Mouse (Mus musculus): Measurements from ENCODE around the gene Stat5a. TPM values are rescaled to one million over a fixed set of nuclear protein-coding genes. Genes with fewer than 3 reads are reported as not detected.

The Stat5a gene
- polyA plus RNA-seq, 1 experiment from 2014 or later, result 4.0 TPM

DNA sequence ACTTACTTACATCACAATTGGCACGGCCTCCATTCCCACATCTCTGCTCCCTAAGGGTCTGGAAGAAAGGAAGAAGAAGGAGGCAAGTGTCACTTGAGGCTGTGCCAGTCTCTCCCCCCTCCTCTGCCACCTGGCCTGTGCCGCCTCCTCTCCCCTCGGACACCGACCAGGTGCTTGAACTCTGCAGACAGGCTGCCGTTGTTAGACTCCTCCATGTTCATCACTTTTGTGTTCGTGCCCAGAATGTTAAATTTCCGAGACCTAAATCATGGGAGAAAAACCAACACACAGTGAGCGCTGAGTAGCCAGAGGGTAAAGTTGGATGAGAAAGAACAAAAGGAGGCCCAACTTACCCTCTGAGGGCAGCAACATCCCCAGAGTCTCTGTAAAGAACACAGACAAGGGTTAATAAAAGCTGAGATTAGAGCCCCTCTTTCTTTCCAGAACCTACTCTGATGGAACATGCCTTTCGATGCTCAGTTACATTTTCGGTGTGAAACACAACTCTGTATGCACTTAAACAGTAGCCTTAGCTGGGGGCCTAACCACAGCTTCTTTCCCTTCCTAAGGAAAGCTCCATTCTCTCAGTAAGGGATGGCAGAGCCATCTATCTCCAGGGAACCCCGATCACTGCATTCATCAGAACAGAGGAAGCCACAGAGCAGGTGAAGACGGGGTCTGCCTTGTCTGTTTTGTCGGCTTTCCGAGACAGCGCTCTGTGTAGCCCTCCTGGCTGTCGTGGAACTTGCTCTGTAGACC lies 39.5 kb downstream of the Stat5a start:
- no peak overlapping the region for H3K9ac ChIP-seq (replicated peaks)
- WGBS, result 86% methylated on average over 16 of the region's 16 CpGs
- H3K4me2 ChIP-seq, result no peak overlapping the region
- H3K4me3 ChIP-seq (replicated peaks), result no peak overlapping the region
- H3K36me3 ChIP-seq, result peaks cover 54% of the 10 kb centered on the region
- no peak overlapping the region for H3K27ac ChIP-seq
- 0 out of 2 replicates have a peak, but pooled peaks cover 2% of the 10 kb centered on the region for H3K4me1 ChIP-seq (replicated peaks)
- no peaks in the 10 kb centered on the region for H3K27me3 ChIP-seq
- ATAC-seq (ENCODE audit: insufficient number of reproducible peaks, insufficient read depth, low FRiP score, low TSS enrichment, low read depth), result no peak
- 0 out of 2 replicates have a peak, but pooled peaks cover 5% of the 10 kb centered on the region for H3K9me3 ChIP-seq

DNA sequence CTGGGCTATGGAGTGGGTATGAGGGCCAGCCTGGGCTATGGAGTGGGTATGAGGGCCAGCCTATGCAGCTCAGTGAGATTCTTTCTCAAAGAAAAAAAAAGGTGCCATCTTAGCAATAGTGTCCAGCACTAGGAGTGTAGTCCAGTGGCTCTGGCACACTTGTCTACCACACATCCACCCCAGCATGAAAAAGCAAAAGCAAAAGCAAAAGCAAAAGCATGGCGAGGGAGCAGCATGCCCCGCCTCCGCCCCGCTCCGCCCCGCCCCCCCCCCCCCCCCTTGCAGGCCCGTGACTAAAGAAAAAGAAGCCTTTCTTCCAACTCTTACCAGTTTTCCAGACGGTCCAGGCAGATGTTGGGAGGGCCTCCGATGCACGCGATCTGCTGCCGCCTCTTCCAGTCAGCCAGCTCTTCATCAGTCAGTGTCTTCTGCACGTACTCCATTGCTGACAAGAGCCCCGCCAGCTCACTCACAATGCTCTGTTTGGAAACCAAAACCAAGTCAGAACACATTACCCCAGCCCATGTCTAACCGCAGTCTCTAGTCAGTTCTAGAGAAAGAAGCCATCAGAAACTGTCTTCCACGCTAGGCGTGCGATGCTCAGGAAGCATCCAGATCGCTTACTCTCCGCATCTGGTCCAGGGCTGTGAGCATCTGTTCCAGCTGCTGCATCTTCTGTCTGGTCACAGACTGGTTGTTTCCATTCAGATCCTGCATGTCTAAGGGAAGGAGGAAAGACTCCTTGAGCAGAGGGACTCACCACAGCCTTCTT lies 45.6 kb downstream of the Stat5a start:
- Histone ChIP-seq H3K27me3 (no peaks in the 10 kb centered on the region), H3K4me2 (no peak overlapping the region), H3K36me3 (peaks cover 66% of the 10 kb centered on the region), H3K9ac (replicated peaks) (no peak overlapping the region), H3K27ac (no peak overlapping the region), H3K4me1 (replicated peaks) (no peaks in the 10 kb centered on the region), H3K4me3 (replicated peaks) (no peak overlapping the region), H3K9me3 (0 out of 2 replicates have a peak, but pooled peaks cover 5% of the 10 kb centered on the region)
- no peak for ATAC-seq (ENCODE audit: insufficient number of reproducible peaks, insufficient read depth, low FRiP score, low TSS enrichment, low read depth)
- 79% methylated on average over 19 of the region's 20 CpGs for WGBS

- H3K4me3 ChIP-seq (replicated peaks), result no peak overlapping the region
- no peaks in the 10 kb centered on the region for H3K4me1 ChIP-seq (replicated peaks)
- H3K9ac ChIP-seq (replicated peaks), result no peak overlapping the region
- no peak for ATAC-seq (ENCODE audit: insufficient number of reproducible peaks, insufficient read depth, low FRiP score, low TSS enrichment, low read depth)
- 0 out of 2 replicates have a peak, but pooled peaks cover 5% of the 10 kb centered on the region for H3K9me3 ChIP-seq
- H3K36me3 ChIP-seq, result peaks cover 73% of the 10 kb centered on the region
- no peaks in the 10 kb centered on the region for H3K27me3 ChIP-seq
- 53% methylated on average over 1 of the region's 1 CpGs for WGBS
- no peak overlapping the region for H3K4me2 ChIP-seq
- H3K27ac ChIP-seq, result no peak overlapping the region
Measured at GRCm38 (mm10) chr11:100905929-100906328, 46.8 kb downstream of the Stat5a start.

DNA sequence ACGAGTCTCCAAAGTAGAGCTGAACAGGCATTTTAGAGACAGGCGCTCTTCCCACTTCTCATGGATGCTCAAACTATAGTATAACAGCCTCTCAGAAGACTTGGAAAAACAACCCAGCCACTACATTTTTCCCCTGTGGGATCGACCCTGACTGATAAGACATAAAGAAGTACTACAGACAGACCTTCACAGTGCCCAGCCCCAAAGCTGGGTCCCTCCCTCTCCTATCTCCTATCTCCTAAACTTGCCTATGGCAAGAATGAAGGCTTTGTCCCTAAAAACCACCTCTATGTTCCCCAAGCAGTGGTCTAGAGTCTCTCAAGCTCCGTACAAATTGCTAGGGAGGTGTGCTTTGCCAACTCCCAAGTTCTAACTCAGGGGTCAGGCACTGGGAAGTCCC lies 47.7 kb downstream of the Stat5a start:
- peaks cover 67% of the 10 kb centered on the region for H3K36me3 ChIP-seq
- H3K4me1 ChIP-seq (replicated peaks), result no peaks in the 10 kb centered on the region
- WGBS, result 81% methylated on average over 4 of the region's 4 CpGs
- H3K9ac ChIP-seq (replicated peaks), result no peak overlapping the region
- 0 out of 2 replicates have a peak, but pooled peaks cover 1% of the 10 kb centered on the region for H3K9me3 ChIP-seq
- no peak overlapping the region for H3K27ac ChIP-seq
- no peak overlapping the region for H3K4me3 ChIP-seq (replicated peaks)
- H3K27me3 ChIP-seq, result no peaks in the 10 kb centered on the region
- no peak overlapping the region for H3K4me2 ChIP-seq
- ATAC-seq (ENCODE audit: insufficient number of reproducible peaks, insufficient read depth, low FRiP score, low TSS enrichment, low read depth), result no peak

DNA sequence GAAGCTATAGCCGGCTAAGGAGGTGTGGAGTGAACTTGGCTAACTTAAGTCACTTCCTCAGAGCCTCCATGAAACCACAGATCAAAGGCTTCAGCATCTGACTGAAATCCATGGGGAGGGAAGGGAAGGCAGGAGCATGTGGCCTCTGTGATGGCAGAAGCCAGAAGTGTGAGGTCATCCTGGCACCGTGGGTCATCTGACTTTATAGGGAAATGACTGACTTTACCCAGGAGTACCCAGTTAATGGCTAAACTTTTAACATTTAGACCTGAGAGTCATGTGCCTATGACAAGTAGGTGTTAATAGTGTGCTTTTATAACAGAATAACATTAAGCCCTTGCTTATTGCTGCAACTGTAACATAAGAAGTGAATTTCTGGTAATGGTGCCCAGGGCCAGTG lies 49.0 kb downstream of the Stat5a start:
- Histone ChIP-seq H3K9ac (replicated peaks) (no peak overlapping the region), H3K4me3 (replicated peaks) (no peak overlapping the region), H3K27ac (no peak overlapping the region), H3K9me3 (no peaks in the 10 kb centered on the region), H3K4me1 (replicated peaks) (no peaks in the 10 kb centered on the region), H3K36me3 (peaks cover 59% of the 10 kb centered on the region), H3K4me2 (no peak overlapping the region), H3K27me3 (no peaks in the 10 kb centered on the region)
- WGBS, result 52% methylated on average over 2 of the region's 2 CpGs
- no peak for ATAC-seq (ENCODE audit: insufficient number of reproducible peaks, insufficient read depth, low FRiP score, low TSS enrichment, low read depth)

DNA sequence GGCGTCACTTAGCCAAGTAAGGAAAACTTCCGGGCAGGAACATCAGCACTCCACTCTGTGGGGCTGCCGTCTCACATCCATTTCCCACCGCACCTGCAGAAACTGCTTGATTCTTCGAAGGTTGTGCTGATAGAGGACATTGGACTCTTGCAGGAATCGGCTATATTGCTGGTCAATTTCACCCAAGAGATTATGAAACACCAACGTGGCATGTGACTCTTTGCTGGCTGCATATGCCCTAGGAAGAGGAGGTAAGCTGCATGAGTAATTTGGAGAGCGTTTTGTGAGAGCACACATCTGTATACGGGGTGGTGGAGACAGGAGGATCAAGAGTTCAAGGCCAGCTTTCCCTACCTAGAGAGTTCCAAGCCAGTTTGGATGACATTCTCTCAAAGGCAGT lies 49.4 kb downstream of the Stat5a start:
- WGBS, result 84% methylated on average over 9 of the region's 9 CpGs
- ATAC-seq (ENCODE audit: insufficient number of reproducible peaks, insufficient read depth, low FRiP score, low TSS enrichment, low read depth), result no peak
- Histone ChIP-seq H3K36me3 (peaks cover 55% of the 10 kb centered on the region), H3K4me1 (replicated peaks) (no peaks in the 10 kb centered on the region), H3K4me3 (replicated peaks) (no peak overlapping the region), H3K27me3 (no peaks in the 10 kb centered on the region), H3K9me3 (no peaks in the 10 kb centered on the region), H3K27ac (no peak overlapping the region), H3K4me2 (no peak overlapping the region), H3K9ac (replicated peaks) (no peak overlapping the region)

GRCm38 (mm10) chr11:100912401-100913155 lies 53.4 kb downstream of the Stat5a start:
- WGBS, result 88% methylated on average over 17 of the region's 17 CpGs
- Histone ChIP-seq H3K36me3 (peaks cover 32% of the 10 kb centered on the region), H3K4me3 (replicated peaks) (no peak overlapping the region), H3K27ac (no peak overlapping the region), H3K9me3 (peaks cover 4% of the 10 kb centered on the region; the same call in 1 of the 2 replicates), H3K9ac (replicated peaks) (no peak overlapping the region), H3K4me1 (replicated peaks) (no peaks in the 10 kb centered on the region), H3K4me2 (no peak overlapping the region), H3K27me3 (no peaks in the 10 kb centered on the region)
- ATAC-seq (ENCODE audit: insufficient number of reproducible peaks, insufficient read depth, low FRiP score, low TSS enrichment, low read depth), result no peak

DNA sequence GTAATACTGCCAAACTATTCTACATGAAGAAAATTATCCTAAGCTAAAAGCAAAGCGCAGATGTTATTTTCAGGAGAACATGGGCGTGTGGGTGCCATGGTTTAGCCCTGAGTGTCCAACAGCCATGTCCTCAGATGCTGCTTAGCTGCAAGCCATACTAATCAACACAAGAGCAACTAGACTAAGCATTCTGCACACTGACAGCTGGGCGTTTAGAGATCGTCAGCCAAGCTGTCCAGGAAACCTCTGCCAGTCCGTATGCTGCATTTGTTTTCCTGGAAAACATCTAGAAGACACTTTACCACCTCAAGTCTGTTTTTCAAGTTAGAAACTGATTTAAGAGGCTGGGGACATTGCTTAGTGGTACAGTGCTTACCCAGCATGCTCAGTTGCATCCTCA lies 55.3 kb downstream of the Stat5a start:
- H3K27ac ChIP-seq, result no peak overlapping the region
- WGBS, result 85% methylated on average over 5 of the region's 5 CpGs
- H3K4me3 ChIP-seq (replicated peaks), result no peak overlapping the region
- H3K9ac ChIP-seq (replicated peaks), result no peak overlapping the region
- H3K36me3 ChIP-seq, result peaks cover 24% of the 10 kb centered on the region; the same call in 1 of the 2 replicates
- ATAC-seq (ENCODE audit: insufficient number of reproducible peaks, insufficient read depth, low FRiP score, low TSS enrichment, low read depth), result no peak
- H3K27me3 ChIP-seq, result no peaks in the 10 kb centered on the region
- no peaks in the 10 kb centered on the region for H3K4me1 ChIP-seq (replicated peaks)
- H3K4me2 ChIP-seq, result no peak overlapping the region
- peaks cover 4% of the 10 kb centered on the region; the same call in 1 of the 2 replicates for H3K9me3 ChIP-seq

GRCm38 (mm10) chr11:100915063-100915462 lies 55.9 kb downstream of the Stat5a start:
- no peak for ATAC-seq (ENCODE audit: insufficient number of reproducible peaks, insufficient read depth, low FRiP score, low TSS enrichment, low read depth)
- Histone ChIP-seq H3K27ac (no peak overlapping the region), H3K9me3 (peaks cover 4% of the 10 kb centered on the region; the same call in 1 of the 2 replicates), H3K4me2 (no peak overlapping the region), H3K9ac (replicated peaks) (no peak overlapping the region), H3K36me3 (peaks cover 24% of the 10 kb centered on the region; the same call in 1 of the 2 replicates), H3K27me3 (no peaks in the 10 kb centered on the region), H3K4me3 (replicated peaks) (no peak overlapping the region), H3K4me1 (replicated peaks) (no peaks in the 10 kb centered on the region)
- 97% methylated on average over 3 of the region's 3 CpGs for WGBS

DNA sequence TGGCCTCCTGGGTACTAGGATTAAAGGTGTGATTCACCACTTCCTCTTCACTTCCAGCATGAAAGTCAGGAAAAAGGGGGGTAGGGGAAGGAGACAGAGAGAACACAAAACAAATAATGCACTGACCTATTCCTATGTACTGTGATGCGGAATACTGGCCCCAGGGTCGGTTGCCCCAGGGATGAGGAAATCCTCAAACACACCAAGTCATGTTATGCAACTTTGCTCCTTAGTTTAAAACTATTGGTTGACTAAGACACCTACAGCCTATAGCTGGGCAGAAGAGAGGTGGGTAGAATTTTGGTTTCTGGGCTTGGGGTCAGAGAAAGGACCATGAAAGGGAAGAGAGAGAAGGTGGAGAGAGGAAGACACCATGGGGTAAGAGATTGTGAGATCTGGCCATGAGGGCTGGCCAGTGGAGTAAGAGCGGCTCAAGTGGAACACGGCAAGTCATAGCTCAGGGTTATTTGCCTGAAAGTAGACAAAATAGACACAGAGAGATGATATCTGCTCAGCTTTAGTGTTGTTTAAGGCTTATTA lies 57.4 kb downstream of the Stat5a start:
- peaks cover 4% of the 10 kb centered on the region; the same call in 1 of the 2 replicates for H3K9me3 ChIP-seq
- no peak overlapping the region for H3K9ac ChIP-seq (replicated peaks)
- WGBS, result 90% methylated on average over 4 of the region's 4 CpGs
- no peaks in the 10 kb centered on the region for H3K27me3 ChIP-seq
- H3K4me2 ChIP-seq, result no peak overlapping the region
- H3K36me3 ChIP-seq, result peaks cover 14% of the 10 kb centered on the region; the same call in 1 of the 2 replicates
- H3K4me1 ChIP-seq (replicated peaks), result no peaks in the 10 kb centered on the region
- no peak for ATAC-seq (ENCODE audit: insufficient number of reproducible peaks, insufficient read depth, low FRiP score, low TSS enrichment, low read depth)
- H3K4me3 ChIP-seq (replicated peaks), result no peak overlapping the region
- no peak overlapping the region for H3K27ac ChIP-seq

All from limb, embryonic 12.5 days (tissue).